Mouse (Mus musculus): ENCODE measurements around the gene Ifna5.

GRCm38 (mm10) chr4:88845334-88845733 lies 10.0 kb downstream of the Ifna5 start:
- no peak for TF ChIP-seq POLR2AphosphoS5 (IDR thresholded peaks at IDR 0.05; ENCODE audit: insufficient replicate concordance, low read depth, low read length)
- TF ChIP-seq CTCF (IDR thresholded peaks at IDR 0.05; ENCODE audit: low read depth, low read length), result no peak
- TF ChIP-seq GATA1 (IDR thresholded peaks at IDR 0.05; ENCODE audit: borderline replicate concordance, low read length), result no peak
- TF ChIP-seq GATA2 (IDR thresholded peaks at IDR 0.05; ENCODE audit: borderline replicate concordance, low read depth, low read length), result no peak
- no peak for TF ChIP-seq TAL1 (conservative IDR thresholded peaks at IDR 0.05; ENCODE audit: low read depth, low read length)

All from G1E (cell line).